29 mouse cellular contexts compared by ENCODE assay signal in the genomic region with DNA sequence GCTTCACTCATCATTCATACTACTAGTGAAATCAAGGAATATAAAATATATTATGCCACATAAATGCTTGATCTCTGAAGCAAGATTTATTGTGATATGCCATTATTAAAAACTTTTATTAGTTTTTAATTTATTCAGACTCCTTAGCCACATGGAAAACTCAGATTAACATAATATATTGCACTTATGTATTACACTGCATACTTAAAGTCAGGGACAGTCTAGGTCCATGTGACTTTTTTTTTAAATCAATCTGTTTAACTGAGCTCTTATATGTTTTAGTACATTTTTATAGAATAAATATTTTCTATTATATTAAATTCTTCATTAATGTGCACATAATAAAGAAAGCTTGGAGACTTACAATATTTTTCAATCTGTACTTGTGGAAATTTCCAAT.
"Had no signal": no experiment of that assay in that cellular context is flagged by ENCODE, and none has a peak within 500 bp of the region (broad histone marks: within the 10 kb centered on the region; RNA-seq: fewer than 3 reads in every experiment).

No protein-coding gene starts in this region.

- ATAC-seq: forebrain, embryonic 13.5 days; forebrain, embryonic 14.5 days; forebrain, embryonic 15.5 days; forebrain, embryonic 16.5 days; forebrain, postnatal 0 days had no signal

- H3K27ac ChIP-seq: embryonic facial prominence, embryonic 10.5 days; embryonic facial prominence, embryonic 12.5 days; embryonic facial prominence, embryonic 13.5 days; embryonic facial prominence, embryonic 15.5 days; forebrain, embryonic 10.5 days; forebrain, embryonic 12.5 days; forebrain, embryonic 13.5 days; forebrain, embryonic 15.5 days; gastrocnemius, adult 2 months; heart, adult 2 months had no signal

- H3K9me3 ChIP-seq: embryonic facial prominence, embryonic 10.5 days; embryonic facial prominence, embryonic 12.5 days; embryonic facial prominence, embryonic 13.5 days; embryonic facial prominence, embryonic 15.5 days; forebrain, embryonic 10.5 days; forebrain, embryonic 12.5 days; forebrain, embryonic 13.5 days; forebrain, embryonic 15.5 days had no signal

- H3K36me3 ChIP-seq: embryonic facial prominence, embryonic 10.5 days; embryonic facial prominence, embryonic 12.5 days; embryonic facial prominence, embryonic 13.5 days; embryonic facial prominence, embryonic 15.5 days; forebrain, embryonic 10.5 days; forebrain, embryonic 12.5 days; forebrain, embryonic 15.5 days had no signal

- H3K4me3 ChIP-seq: embryonic facial prominence, embryonic 10.5 days; embryonic facial prominence, embryonic 12.5 days; embryonic facial prominence, embryonic 13.5 days; embryonic facial prominence, embryonic 15.5 days; erythroblast, embryonic 14.5 days; forebrain, embryonic 10.5 days; forebrain, embryonic 12.5 days; forebrain, embryonic 13.5 days; forebrain, embryonic 15.5 days; gastrocnemius, adult 2 months; heart, adult 2 months had no signal

- H3K4me1 ChIP-seq: embryonic facial prominence, embryonic 10.5 days; embryonic facial prominence, embryonic 12.5 days; embryonic facial prominence, embryonic 13.5 days; embryonic facial prominence, embryonic 15.5 days; forebrain, embryonic 10.5 days; forebrain, embryonic 12.5 days; forebrain, embryonic 13.5 days; forebrain, embryonic 15.5 days had no signal

- DNase-seq: cerebellum, adult 2 months; cerebellum, adult 8-10 months; cerebellum, adult 9-10 months; cerebellum, adult 9-11 months; cerebellum, postnatal 10 days; cerebellum, postnatal 14 days; cerebellum, postnatal 25 days; cerebellum, postnatal 36 days; embryo, embryonic 11 days; forebrain, postnatal 0 days; gastrocnemius, adult 2 months; gastrocnemius, postnatal 10 days; gastrocnemius, postnatal 14 days; gastrocnemius, postnatal 25 days; gastrocnemius, postnatal 36 days; heart, adult 11 months; heart, adult 18-20 months; heart, adult 2 months had no signal

- H3K27me3 ChIP-seq: embryonic facial prominence, embryonic 12.5 days; embryonic facial prominence, embryonic 13.5 days; embryonic facial prominence, embryonic 15.5 days; forebrain, embryonic 12.5 days; forebrain, embryonic 13.5 days; forebrain, embryonic 15.5 days had no signal

- H3K4me2 ChIP-seq: embryonic facial prominence, embryonic 12.5 days; embryonic facial prominence, embryonic 13.5 days; embryonic facial prominence, embryonic 15.5 days; forebrain, embryonic 12.5 days; forebrain, embryonic 13.5 days; forebrain, embryonic 15.5 days had no signal

- H3K9ac ChIP-seq: embryonic facial prominence, embryonic 12.5 days; embryonic facial prominence, embryonic 13.5 days; embryonic facial prominence, embryonic 15.5 days; forebrain, embryonic 12.5 days; forebrain, embryonic 13.5 days; forebrain, embryonic 15.5 days; forebrain, postnatal 0 days had no signal
